Mouse (Mus musculus) B cell, adult 2 months (primary cell): ENCODE measurements at regions not wholly inside any gene's neighbourhood (a gene's known extent, or its start where the extent isn't known, plus 50 kb on each side); places are given as distances from the start of the nearest gene placed in this dataset.
"Not testable (repeated sequence)": the region's sequence is repeated elsewhere in the genome, so short reads cannot be mapped to it uniquely, and the experiment has no call there.

Experiments used
- DNase-seq, 2 experiments: peaks; one replicate each; pipeline ENCODE4 v3.0.0; 2022

DNA sequence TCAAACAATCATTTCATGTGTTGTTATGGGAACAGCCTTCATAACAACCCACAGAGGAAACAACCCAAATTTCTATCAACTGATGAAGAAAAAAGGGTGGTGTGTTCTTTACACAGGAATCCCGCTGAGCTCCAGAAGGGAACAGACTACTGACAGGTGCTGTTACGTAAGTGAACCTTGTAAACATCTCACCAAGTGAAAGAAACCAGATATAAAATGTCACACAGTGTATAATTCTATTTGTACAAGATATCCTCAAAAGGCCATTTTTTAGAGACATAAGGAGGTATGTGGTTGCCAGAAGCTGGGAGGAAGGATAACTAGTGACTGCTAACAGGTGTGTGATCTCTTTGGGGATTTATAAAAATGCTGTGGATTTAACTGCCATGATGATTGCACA is 119.9 kb downstream of the Plod2 start:
- no peak for DNase-seq

DNA sequence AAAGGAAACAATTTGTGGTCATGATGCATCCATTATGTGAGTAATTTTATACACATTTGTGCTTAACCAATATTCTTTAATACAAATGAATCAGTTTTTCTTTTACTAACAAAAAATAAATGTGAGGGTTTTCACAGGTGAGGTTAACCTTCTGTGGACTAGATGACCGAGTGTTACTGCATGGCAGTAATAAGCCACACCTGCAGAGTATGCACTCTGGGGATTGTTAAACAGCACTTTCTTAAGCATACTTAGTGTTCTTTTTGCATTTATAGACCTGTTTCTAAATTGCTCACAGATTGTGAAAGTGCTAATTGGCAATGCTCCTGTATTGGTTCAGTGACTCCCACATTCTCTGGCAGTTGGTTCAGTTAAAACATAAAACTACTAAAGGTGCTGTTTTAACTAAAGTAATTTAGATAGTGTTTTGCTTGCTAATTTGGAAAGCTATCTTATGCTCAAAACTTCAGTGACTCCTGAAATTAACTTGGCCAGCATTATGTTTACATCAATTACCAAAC is 125.4 kb downstream of the Plod2 start:
- no peak for DNase-seq

DNA sequence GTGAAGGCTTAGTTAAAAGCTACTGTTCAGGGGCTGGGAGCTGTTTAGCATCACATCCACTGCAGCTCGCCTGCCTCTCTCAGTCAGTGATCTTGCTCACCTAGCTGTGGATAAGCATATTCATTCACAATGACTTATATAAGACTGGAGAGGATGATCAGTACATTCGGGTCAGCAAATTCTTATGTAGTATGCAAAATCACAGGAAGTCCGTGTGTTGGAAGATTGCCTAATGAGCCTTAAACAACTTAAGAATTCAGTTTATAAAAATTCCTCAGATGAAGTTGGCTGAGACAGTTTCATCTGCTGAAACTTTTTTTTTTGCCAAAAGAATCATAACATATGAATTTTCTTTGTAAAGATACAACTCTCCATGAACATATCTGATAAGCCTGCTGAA is 129.9 kb downstream of the Plod2 start:
- no peak for DNase-seq

DNA sequence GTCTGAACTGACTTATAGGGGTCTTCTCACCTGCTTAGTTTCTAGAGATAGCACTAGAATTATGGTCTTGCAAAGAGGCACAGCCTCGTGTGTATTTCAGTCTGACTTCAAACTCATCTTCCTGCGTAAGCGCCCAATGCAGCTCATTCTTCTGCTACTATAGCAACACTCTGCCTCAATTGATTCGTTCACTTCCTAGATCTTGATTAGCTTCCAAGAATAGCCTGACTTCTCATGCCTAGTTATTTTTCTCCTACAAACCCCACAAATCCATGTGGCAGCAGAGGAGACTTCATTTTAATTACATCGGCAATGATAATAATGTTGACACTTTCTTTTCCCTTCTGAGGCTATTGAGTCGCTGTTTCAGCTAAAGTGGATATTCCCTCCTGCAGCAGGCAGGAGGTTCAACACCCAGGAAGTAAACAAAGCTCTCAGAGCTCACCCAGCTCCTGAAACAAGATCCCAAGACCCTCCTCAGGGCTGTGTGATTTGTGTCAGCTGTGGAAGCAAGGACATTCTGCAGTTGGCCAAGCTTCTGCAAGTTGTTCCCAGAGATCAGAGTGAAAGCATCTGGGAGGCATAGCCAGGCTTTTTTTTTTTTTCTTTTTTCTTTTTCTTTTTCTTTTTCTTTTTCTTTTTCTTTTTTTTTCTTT is 152.5 kb downstream of the Plod2 start:
- DNase-seq = no peak

DNA sequence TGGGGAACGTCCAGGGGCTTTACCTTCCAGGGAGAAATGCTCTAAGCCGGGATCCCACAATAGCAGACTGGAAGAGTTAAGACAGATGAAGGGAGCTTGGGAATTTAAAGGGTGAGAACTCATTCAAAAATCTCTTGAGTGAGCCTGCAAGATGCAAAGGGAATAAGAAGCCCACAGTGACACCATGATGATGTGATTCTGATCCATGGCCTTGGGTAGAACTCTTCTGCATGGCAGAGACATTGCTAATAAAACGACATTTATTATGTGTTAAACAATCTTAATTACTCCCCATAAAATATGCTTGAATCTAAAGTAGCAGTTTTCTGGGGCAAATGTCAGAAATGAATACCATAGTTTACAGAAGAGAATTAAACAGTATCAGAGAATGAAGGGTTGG is 155.9 kb downstream of the Plod2 start:
- no peak for DNase-seq

DNA sequence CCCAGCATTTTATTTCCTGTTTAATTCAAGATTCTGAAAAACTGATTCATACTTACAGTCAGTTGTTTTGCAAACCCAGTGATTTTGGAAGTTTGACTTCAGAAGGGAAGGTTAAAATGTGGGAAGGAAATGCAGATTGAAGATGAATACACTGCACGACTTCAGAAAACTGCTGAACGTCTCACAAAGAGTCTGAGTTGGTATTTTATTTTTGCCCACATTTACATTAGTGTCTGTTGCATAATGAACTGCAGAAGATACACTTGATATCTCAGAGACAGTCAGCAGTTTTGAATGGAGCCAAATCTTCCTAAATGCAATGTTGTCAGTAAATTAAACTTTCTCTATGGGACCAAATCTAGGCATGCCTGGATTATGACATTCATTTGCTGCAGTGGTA is 162.7 kb downstream of the Plod2 start:
- DNase-seq = no peak

DNA sequence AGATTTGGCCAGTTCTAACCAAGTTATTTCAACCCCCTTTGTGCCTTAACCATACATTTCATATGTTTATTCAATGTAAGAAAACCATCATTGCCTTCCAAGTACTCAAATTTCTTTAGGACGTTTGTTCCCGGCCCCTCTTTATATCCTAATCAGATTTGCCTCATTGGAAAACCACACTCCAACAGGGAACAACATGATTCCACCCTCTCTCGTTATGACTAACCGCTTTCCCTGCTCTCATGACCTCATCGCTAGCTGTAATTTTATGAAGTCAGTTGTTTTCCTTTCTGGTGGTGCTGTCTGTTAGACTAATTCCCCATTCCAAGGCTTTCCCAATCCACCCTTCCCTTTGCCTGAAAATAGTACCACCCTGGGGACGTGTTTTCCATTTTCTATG is 165.0 kb downstream of the Plod2 start:
- no peak for DNase-seq

DNA sequence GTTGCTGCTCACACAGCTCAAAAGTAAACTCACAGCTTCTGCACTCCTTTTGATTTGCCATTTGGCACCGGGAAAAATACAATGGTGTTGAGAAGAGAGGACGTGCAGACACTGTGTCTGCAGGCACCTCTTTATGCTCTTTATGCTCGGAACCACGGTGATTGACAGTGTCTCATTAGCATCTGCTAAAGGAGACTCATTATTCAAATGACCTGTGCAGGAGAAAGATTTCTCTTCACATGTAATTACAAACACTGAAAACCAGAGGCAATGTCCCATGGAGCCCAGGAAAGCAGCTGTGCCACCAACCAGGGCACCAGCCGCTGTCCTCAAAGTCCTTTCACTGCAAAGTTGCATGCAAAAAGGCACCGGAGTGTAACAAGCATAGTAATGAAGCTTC is 175.2 kb downstream of the Plod2 start:
- DNase-seq = no peak

DNA sequence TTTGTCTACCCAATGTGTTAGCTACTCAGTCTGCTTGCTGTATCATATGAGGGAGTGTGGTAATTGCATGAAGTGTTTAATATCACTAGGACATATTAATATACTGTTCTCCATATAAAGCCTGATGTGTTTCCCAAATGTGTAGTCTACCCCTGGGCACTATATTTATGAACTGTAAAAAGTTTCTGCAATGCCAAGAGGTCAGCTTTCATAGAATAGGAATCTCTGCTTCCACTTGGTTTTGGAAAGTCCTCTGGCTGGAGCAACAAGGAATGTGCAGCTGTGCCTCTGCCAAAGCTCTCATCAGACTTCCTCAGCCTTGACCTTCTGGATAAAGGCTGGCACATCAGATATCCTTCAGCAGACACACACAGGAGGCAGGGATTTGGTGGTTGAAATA is 176.3 kb downstream of the Plod2 start:
- no peak for DNase-seq

DNA sequence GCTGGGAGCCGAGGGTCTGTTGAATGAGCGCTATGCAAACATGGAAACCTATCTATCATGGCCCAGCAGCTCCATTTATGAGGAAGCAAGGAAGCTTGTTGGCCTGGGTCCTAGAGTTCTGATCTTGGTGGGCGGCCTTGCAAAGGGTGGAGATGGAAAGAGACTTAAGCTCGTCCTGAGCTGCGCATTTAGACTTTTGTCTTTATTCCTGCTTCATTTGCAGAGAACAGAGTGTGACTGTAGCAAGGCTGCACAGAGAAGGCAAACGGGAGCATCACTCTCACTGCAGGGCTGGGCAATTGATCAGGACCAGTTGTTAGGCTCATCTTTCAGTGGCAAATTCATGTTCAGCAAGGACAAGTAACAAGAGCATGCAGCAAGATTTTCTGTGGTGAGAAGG is 177.2 kb downstream of the Plod2 start:
- no peak for DNase-seq

DNA sequence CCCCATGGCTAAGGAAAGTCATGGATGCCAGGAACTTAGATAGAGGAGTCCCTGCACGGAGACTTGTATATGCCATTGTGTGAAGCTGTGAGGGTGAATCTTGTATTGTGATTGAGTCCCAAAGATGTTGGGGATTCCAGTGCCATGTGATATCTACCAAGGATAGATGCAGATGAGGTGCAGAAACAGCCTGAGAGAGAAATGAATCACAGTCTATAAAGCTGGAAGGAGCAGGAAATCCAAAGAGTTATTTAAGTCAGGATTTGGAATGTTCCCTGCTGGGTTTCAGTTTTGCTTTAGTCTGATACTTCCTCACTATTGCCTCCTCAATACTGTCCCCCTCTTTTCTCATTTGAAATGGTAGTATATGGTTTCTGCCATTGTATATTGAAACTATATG is 186.8 kb downstream of the Plod2 start:
- DNase-seq = no peak

DNA sequence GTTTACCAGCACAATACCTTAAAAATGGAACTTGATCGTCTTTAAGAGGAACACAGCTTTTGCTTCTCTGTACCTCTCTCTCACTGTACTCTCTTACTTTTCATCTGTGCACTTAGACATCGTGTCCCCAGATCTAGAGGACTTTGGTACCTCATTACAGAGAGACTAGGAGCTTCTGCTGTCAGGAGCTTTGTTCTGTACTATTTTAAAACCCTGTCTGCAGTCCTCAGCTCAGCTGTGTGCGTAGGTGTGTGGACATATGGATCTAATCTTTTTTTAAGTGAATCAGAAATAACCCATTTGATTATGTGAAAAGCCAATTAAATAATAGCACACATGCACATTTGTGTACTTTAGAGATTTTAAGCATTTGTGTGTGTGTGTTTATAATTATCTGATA is 189.4 kb downstream of the Plod2 start:
- no peak for DNase-seq

DNA sequence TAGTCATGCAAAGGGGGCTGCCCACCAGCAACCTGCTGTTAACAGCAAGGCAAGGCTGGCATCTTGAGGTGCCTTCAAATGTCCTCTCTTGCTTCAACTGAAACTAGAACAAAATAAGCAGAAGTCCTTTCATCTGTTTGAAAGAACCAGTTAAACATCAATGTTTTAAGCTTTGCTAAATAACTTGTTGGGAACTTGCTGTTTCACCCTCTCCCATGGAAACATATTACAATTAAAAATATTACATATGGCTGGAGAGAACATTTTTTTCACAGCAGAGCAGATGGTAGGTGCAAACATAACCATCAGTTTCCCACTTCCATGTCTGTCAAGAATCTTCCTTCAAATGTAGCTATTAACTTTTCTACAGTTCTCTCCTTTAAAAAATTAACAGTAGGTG is 225.5 kb downstream of the Plod2 start:
- no peak for DNase-seq

DNA sequence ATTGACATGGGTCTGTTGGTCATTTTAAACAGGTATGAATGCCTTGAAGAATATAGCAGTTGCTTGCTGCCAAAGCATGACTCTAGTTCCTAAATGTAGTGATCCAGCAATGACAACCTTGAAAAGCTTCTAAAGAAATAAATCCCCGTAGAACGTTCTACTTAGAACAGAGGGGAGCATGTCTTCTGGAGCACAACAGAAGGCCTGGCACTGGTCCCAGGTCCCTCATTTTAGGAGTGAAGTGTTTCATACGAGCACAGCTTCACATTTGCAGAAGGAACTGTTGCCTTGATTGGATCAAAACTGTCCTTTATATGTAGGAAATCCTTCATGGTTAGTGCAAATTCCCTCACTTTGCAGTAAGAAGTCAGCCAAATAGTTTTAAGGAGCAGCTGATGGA is 226.4 kb downstream of the Plod2 start:
- DNase-seq = no peak

DNA sequence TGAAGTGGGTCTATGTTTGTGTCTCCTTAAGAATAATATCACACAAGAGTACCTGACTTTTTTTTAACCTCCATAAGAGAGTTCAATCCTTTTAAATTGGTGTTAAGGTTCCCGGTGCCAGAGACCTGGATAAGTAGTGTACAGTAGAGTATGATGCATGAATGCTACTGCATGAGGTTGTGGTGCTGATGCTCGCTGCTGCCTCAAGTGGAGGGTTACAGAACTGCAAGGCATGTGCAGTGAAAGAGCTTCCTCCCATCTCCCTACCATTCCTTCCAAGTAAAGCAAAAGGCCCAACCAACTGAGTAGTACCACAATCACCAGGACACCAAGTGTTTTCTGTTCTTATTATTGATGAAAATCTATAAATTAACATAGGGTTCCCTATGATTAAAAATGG is 227.5 kb downstream of the Plod2 start:
- DNase-seq = no peak

DNA sequence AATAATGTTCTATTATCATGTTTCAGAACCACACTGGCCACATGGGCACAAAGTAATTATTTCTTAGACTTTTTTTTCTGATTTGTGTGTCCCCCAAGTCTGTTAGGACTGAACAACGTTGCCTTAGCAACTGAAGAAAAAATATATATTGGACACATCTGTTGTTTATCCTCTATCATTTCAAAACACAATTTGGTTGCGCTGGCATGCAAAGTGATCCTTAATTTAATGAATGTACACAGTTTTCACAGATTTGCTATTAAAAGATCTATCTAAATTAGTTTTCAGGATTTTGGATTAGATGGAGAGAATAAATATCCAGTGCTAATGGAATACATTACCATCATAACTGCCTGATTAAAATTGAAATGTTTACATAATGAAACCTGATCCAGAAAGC is 229.0 kb downstream of the Plod2 start:
- no peak for DNase-seq

DNA sequence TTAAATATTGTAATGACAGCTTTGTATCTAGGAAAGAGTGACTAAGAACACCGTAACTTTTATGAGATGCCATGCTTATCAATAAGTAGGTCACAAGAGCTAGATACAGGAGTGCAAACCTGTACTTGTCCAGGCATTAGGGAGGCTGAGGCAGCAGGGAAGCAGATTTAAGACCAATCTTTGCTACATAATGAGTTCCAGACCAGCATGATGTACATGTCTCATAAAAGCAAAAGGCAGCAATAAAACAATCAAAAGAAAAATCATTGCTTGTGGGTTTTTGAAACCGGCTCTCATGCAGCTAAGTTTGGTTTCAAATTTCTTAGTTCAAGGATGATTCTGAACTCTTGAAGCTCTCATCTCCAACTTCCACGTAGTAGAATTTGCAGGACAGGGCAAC is 229.7 kb downstream of the Plod2 start:
- DNase-seq = no peak

DNA sequence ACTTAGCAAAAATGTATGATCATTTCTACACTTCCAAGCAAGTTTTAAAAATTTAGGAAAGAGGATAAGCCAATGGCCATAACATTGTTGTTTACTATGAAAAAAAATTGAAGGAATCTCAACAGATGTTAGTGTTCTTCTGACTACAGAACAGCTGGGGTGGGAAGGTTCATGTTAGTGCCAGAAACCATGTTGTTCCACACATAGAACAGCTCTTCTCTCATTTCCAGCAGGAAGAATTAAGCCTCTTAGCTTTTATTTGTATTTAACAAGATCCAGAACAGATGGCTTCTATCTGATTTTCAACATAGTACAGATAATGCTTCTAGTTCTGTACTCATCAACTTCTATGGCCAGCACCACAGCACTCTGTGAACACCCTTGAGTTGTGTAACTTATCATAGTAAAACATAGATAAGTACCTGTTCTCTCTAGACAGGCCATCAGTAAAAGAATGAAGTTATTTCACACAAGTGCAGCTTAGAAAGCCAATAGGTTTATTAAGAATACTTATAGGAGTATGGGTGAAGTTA is 241.0 kb downstream of the Plod2 start:
- DNase-seq = no peak

DNA sequence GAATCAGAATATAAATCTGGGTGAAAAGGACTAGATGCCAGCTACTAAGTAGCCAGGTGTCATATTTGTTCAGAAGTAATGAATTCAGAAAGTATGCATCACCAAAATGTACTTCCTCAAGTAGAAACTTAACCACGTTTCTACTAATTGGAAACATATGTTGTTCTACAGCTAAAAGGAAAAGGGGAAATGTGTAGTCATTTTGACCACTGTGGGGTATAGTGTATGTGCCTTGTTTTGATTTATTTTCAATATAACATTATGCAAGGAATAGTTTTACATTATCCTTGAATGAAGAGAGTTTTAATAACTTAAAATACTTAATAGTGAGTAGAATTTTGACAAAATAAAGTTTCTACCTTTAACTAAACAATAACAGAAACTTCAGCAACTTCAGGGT is 257.7 kb downstream of the Plod2 start:
- DNase-seq = no peak

DNA sequence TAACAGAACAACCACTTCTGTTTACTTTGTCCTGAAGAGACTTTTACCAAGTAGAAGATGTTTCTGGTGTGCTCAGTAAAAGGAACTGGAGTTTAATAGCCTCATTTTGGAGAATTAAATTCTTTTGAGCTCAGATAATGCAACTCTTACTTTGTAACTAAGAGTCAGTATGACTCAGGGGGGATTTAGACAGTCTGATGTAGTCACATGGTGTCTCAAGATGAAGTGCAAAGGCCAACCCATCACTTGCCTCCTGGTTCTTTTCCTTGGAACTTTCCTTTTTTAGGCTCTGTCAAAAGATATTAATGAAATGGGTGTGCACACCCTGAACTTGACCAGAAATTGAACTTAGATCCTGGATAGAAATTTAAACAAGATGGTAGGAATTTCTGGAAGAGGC is 267.4 kb downstream of the Plod2 start:
- no peak for DNase-seq

DNA sequence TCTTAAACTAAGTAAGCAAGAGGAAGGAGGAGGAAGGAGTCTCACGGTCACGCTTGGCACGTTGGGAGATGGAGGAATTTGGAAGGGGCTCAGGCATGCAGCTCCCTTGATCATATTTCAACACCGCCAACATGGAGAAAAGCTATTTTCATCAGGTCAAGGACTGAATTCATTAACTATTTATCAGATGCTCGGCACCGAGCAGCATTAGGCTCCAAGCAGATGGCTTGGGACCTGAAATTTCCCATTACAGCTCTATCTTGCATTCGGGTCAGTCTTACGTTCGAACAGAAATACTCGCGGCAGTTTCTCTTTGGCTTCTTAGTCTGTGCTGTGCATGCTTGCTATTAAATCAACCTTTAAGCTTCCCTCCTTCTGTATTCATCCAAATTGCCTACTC is 278.7 kb downstream of the Plod2 start:
- DNase-seq = no peak

DNA sequence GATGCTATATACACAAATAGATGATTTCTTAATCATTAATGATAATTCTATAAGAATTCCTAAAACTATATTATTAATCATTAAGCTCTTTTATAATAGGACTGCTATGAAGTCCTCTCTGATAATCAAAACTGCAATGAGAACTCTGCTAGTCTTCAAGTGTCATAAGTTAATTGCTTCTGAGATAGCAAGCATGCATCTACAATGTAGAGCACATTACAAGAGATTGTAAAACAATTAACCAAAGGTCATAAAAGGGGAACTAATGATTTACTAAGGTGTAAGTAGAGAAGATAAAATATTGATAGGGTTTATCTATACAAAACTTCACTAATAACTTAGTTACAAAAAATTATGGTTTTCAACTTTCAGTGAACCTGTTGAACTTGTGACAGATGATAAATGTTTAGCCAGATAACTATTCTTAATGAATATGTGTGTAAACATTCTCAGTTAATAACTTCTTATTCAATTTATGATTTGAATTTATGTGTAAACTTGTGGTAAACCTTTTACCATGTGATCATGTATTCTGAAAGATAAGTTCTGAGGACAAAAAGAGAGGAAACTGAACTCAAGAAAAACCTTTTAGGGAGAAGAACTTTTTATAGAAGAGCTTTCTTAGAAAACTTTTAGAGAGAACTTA is 284.8 kb downstream of the Plod2 start:
- no peak for DNase-seq

DNA sequence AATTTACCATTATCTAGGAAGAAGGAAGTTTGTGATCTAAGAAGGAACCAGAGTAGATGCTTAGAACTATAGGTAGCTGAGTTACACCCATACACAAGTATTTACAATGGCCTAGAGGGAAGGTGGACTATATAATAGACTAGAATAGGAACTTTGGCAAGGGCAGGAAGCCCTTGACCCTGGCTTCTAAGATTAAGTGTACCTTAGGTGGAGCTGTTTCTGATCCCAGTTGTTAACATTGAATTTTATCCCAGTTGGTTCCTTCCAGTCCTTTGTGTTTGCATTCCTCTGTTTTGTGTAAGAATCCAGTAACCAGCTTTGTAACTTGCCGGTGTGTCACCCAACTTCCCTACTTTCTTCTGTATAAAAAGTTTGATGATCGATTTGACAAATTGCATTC is 294.1 kb downstream of the Plod2 start:
- DNase-seq = not testable (repeated sequence)

DNA sequence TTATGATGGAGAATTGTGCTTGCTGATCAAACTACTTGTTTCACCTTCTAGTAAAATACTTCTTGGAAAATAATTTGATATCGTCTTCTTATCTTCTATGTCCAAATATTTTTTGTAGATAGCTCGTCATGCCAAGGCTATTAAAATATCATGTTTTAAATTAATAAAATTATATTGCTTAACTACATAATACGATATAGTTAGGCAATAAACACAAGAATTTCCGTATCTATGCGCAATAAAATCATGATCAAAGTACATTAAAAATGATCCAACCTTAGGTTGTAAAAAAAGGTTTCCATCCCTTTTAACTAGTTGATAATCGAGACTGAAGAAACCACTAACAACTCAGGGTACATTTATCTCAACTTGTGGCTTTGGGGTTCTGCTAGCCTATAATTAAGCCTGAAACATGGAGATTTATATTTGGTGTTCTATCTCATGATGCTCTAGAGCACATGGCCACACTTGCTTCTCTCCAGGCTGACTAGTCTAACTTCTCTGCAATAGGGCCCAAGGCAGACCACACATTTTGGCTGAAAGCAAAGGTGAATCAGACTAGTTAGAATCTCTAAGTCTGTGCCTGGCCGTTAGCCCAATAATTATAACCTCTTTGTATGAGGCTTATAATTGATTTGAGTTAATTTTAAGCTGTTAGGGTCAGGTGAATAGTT is 314.5 kb downstream of the Plod2 start:
- no peak for DNase-seq
